Mouse (Mus musculus): ENCODE results near the gene Trpt1.

Trpt1 gene

DNA sequence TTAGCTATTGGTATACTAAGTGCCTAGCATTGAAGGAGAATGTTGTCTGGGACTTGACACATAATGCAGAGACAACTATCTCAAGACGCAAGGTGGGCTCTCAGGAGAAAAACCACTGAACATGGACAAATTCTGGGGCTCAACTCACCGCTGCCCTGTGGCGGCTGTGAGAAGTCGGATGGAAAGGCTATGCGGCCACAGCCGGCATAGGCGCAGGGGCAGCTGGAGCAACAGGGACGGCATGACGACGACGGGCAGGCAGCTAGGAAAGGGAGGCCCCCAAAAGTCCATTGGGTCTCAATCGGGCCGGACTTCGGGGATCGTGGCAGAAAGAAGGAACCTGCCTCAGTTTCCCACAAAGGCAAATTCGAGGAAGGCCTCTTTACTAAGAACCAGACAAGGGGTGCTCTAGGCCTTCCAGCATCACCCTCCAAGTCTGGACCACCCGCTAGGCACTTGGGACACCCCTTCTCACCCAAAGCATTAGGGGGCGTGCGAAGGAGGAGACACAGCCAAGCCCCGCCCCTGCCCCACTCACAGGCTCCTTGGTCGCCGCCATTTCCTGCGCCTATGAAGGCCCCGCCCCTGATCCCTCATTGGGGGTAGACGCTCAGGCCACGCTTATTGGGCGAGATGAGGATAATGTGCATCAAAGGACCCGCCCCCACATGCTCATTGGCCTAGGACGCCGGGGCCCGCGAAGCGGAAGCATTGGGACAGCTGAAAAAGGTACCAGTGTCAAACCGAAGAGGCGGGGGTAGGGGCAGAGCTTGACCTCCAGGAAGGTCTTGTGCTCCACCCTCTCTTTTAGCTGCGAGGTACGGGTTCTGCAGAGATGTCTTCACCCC, 3.7 kb upstream of the Trpt1 start, which contains the start of gene Dnajc4:
Dnajc4 (minus strand) TSS at position 562 of the 848 bp plus-strand sequence.
- peak; percentile 95 for DNase-seq (ENCODE audit: low read depth, low spot score)

GRCm38 (mm10) chr19:6993011-6993770, 2.7 kb upstream of the Trpt1 start:
- DNase-seq (ENCODE audit: low read depth, low spot score): no peak

- DNase-seq (ENCODE audit: low read depth, low spot score): no peak
Observed at GRCm38 (mm10) chr19:6994002-6994401, 1.9 kb upstream of the Trpt1 start.

- DNase-seq (ENCODE audit: low read depth, low spot score): no peak
Observed at GRCm38 (mm10) chr19:6994489-6994888, 1.4 kb upstream of the Trpt1 start.

DNA sequence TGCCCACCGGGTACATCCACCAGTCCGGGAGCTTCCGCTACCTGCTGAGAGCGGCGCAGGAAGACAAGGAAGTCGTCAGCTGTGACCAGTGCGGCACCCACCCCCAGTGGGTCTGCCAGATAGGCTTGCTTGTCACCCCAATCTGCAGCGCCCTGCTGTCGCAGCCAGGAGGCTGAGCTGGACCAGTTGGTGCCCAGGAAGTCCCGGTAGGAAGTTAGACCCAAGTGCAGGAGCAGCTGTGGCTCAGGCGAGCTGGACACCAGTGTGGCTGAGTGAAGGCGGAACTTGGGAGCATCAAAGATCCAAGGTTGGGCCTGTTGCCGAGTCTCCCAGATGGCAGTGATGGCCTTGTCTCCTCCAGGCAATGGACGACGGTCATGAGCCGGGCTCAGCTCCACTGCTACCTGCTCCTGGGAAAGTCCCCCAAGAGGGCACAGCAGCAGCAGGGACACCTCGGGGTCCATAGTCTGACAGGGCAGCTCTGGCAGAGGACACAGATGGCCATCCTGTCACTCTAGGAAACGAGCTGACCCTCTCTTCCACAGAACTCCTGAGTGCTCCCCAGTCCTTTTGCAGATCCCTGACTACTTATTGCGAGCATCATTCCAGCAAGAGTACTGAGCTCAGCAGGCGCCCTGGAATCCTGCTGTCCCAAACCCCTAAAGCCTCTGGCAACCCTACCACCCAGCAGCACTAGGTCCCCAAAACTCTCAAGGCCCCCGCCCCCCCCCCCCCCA, 508 bp upstream of the Trpt1 start:
- no peak for DNase-seq (ENCODE audit: low read depth, low spot score)

DNA sequence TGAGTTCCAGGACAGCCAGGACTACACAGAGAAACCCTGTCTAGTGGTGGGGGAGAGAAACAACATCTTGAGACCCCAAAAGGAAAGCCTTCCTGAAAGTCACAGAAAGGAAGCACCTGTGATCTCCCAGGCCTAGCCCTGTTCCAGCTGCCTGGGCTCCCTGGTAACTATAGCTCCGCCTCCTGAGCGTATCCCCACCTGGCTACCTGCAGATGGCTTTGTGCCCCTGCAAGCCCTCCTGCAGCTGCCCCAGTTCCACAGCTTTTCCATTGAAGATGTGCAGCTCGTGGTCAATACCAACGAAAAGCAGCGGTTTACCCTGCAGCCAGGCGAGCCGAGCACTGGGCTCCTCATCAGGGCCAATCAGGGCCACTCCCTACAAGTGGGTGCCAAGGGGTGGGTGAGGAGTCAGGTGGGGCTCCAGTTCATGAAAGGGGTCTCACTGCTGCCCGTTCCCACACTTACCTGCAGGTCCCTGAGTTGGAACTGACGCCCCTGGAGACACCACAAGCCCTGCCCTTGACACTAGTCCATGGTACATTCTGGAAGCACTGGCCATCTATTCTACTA, 1.9 kb downstream of the Trpt1 start:
- no peak for DNase-seq (ENCODE audit: low read depth, low spot score)

DNA sequence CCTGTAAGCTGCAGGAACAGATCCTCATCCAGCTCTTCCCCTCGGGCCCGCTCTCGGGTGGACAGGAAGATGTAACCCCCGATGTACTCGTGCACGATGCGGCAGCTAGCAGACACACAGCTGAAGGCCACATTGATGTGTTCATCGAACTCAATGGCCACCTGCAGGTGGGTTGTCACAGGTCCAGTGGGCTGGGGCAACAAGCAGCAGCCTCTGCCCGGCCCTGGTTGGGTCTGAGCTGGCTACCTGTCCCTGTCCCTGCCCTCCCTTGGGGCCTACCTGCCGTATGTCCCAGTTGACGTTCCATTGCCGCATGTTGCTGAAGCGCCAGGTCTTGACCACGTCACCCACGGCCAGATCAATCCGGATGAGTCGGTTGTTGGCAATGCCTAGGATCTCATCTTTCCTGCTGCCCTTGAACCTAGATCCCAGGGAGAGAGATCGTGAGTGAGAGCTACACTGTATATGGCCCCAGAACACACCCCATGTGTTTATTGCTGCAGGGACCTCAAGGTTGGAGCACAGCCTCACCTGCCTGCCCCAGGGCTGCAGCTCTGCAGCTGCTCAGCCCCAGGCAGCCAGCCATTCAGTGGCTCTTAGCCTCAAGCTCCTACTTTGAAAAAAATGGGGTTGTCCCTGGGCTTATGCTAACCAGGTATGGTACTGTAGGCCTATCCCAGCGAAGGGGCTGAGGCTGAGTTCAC, 3.6 kb downstream of the Trpt1 start:
- no peak for DNase-seq (ENCODE audit: low read depth, low spot score)

DNA sequence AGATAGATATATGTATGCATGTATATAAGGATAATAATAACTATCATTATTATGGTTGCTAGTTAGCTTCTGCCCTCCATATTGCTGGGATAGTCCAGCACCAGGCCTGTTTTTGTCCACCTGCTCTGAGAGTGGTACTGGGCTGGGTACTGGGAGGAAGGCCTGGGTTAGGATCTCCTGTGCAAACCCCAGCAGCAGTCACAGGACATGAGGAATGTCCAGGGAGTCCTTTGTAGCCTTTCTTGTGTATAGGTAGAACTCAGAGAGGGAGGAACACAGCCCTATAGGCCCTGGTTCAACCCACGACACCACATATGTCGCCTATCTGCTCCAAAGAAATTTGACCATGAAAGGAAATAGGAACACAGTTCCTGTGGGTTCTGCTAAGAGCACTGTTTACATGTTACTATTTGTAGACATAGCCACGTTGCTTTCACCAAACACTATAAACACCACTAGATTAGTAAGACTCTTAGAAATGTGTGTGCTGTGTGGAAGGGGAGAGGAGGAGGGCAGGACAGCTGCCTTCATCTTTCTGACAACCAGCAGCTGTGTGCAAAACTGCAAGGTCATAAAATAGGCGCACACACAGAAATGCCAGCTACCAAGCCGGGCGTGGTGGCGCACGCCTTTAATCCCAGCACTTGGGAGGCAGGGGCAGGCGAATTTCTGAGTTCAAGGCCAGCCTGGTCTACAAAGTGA, 11.1 kb downstream of the Trpt1 start:
- no peak for DNase-seq (ENCODE audit: low read depth, low spot score)

- DNase-seq (ENCODE audit: low read depth, low spot score): no peak
Observed at GRCm38 (mm10) chr19:7012426-7012825, 16.5 kb downstream of the Trpt1 start.

DNA sequence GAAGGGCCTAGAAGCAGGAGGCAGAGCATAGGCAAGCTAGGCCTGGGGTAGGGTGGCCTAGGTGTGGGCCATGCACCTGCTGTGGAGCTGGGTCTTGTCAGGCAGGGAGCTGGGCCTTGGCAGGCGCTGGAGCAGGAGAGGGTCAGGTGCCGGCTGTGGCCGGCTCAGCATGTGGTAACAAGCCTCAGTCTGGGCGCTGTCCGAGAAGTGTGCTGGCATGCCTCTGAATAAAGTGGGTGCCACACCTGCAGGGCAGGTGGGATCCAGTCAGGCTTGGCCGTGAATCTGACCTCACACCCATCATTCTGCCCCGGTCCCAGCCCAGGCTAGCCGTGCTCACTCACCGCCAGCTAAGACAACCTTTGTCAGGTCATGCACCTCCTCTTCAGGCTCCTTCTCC, 18.1 kb downstream of the Trpt1 start:
- DNase-seq (ENCODE audit: low read depth, low spot score): no peak

DNA sequence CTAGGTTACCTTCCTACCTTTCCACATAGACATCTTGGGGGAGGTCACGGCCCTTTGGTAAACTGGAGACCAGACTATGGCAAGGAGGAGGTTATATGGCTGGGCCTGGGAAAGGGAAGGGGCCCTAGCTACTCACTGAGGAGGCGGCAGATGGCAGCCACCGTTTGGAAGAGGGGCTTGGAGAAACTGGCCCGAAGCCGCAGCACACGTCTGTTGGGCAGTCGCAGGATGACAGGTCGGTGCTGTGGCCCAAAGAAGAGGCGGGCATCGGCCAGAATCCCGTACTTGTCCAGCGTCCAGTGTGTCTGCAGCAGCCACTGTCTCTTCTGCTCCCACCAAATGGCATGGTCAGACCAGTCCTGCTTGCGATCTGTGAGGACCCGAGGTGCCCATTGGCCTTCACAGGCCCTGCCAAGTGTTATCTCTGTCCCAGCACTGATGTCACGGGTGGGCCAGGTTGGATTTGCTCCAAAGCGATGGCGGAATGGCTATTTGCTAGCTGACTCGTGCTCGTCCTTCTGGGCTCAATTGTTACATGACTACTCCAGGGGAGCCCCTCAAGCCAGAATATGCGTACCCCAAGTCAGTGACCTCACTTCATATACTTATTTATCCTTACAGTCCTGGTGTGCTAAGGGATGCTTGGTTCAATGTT, 18.7 kb downstream of the Trpt1 start:
- no peak for DNase-seq (ENCODE audit: low read depth, low spot score)

- no peak for DNase-seq (ENCODE audit: low read depth, low spot score)
Observed at GRCm38 (mm10) chr19:7017541-7018457, 21.9 kb downstream of the Trpt1 start.

DNA sequence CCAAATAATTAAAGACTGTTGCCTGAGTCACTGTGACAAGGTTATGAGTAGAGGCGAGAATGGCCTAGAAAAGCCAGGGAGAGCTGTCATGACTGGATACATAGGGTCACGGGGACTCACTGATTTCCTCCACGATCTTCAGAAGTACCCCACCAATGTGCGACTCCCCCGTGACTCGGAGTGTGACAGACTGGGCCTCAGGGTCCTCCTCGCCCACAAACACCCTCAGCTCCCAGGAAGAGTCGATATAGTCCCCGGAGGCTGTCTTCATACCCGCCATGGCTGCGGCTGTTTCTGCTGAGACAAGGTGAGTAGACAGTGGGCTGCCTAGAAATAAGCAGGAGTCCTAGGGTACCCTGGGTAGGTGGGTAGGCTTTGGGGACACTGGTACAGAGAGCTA, 22.6 kb downstream of the Trpt1 start:
- DNase-seq (ENCODE audit: low read depth, low spot score): no peak

DNA sequence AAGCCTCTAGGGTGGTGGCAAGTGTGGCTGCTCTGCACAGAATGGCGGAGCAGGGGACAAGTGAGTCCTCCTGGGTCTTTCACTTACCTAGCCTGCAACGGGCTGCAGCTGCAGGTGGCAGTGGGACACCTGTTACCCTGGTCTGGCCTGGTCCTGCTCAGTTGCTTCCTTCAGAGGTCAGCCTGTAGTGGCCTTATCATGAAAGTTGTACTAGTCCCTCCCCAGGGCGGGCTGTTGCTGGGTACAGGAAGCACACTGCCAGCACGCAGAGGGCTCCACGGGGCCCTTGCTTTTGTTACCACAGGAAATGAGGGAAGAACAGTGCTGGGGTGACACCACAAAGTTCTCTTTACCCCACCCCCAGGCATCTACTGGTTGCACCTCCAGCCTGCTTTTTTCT, 23.3 kb downstream of the Trpt1 start, which contains the start of gene Fermt3:
Fermt3 (minus strand) TSS at position 279 of the 400 bp plus-strand sequence.
- peak; percentile 18 for DNase-seq (ENCODE audit: low read depth, low spot score)

DNA sequence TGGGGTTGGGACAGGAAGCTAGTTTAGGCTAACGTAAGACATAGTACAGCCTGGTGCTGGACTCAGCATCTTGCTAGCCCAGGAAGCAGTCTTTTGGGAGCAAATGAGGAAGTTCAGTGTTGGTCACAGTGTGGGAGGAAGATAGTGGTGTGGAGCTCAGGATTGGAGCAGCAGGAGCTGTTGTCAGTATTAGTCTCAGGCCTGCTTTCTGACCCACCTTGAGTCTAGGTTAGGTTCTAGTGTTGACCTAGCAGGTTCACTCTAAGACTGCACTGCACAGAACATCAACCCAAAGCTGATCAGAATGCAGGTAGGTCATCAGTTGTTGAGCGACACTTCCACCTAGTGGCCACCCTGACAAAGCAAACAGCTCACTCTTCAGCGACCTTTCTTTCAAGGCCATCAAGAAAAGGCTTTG, 24.3 kb downstream of the Trpt1 start:
- DNase-seq (ENCODE audit: low read depth, low spot score): peak; percentile 13

DNA sequence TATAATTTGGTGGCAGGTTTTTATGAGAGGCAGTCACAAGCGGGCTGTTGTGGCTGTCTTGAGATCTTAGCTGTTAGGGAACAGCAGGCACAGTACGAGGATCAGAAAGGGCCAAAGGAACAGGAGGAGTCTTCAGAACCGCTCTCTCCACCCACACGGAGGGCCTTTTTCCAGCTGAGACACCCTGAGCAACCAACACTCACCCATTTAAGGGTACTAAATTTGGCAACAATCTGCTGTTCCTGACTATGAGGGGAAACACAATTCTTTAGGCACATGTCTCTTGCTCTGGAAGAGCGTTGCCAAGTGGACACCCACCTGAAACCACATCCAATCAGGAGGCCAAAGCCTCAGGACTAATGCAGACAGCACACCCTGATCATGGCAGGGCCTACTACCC, 33.6 kb downstream of the Trpt1 start:
- peak; percentile 85 for DNase-seq (ENCODE audit: low read depth, low spot score)

DNA sequence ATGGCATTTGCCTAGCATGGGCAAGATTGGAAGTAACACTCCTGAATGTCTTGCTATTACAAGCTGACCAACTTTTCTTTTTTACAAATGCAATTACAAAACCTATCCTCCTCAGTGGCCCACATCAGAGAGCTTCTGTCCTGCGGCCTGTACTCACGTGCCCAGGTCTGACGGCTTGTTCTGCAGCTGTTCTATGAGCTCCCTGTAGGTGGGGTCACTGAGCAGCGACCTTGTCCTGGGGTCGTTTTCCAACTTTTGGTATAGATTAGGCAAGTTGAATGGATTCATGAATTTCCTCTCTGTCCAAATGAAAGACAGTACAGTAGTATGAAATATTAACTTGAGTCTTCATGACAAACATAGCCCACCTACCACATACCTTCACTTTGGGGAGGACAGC, 38.1 kb downstream of the Trpt1 start:
- no peak for DNase-seq (ENCODE audit: low read depth, low spot score)

DNA sequence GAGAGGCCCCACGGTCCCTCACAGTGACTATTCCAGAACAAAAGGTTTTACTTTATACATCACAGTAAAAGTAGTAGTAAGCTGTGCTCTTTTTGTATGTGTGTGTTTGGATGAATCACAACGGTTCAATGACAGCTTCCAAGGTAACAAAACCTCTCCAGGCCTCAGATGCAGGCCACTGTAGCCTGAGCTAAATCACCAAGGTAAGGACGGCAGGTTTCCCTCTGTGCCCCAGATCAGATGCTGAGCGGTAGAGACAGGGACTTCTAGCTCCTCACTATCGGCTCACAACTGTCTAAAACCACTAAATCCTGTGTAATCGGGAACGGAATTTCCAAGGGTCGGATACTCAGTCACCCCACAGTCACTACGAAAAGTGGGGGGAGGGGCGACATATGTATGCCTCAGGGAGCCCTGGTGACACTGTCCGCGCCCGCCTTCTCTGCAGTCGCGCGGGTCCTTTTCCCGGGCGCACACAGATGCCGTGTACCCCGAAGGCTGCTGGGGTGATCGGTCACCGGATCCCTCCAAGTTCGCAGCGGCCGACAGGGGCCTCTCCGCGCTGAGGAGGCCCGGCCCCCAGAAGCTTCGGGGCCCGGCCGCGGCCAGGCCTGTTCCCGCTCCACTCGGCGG, 43.3 kb downstream of the Trpt1 start:
- no peak for DNase-seq (ENCODE audit: low read depth, low spot score)
